Mouse (Mus musculus) limb, embryonic 13.5 days (tissue): ENCODE measurements around the gene Acads. TPM values are rescaled to one million over a fixed set of nuclear protein-coding genes. Genes with fewer than 3 reads are reported as not detected.
"Not testable (repeated sequence)": the region's sequence is repeated elsewhere in the genome, so short reads cannot be mapped to it uniquely, and the experiment has no call there.

Experiments used
- ATAC-seq: fragments of 200-750 bp; cut with Nextera tagmentation; 2 replicates; pipeline ENCODE4 v1.8.0; 2017; ENCODE audit warnings: low read depth, moderate number of reproducible peaks, moderate TSS enrichment; ENCODE audit not compliant: low FRiP score
- H3K27ac ChIP-seq: fragments of 300-500 bp; sonication (generic); 2 replicates; pipeline ENCODE4 v1.5.1; 2015; ENCODE audit warnings: inconsistent platforms, mild to moderate bottlenecking, moderate library complexity
- H3K27me3 ChIP-seq: fragments of 300-500 bp; sonication (generic); 2 replicates; pipeline ENCODE4 v1.6.1; 2015; ENCODE audit warnings: mild to moderate bottlenecking, inconsistent platforms
- H3K36me3 ChIP-seq: fragments of 300-500 bp; sonication (generic); 2 replicates; pipeline ENCODE4 v1.6.1; 2015; ENCODE audit warnings: inconsistent platforms, mild to moderate bottlenecking, moderate library complexity
- H3K4me1 ChIP-seq: fragments of 300-500 bp; sonication (generic); 2 replicates; pipeline ENCODE4 v1.6.1; 2015; ENCODE audit warnings: inconsistent platforms
- H3K4me2 ChIP-seq: fragments of 300-500 bp; sonication (generic); replicated peaks from 2 replicates; pipeline ENCODE4 v1.6.1; 2015; ENCODE audit warnings: inconsistent platforms, mild to moderate bottlenecking, moderate library complexity
- H3K4me3 ChIP-seq: fragments of 300-500 bp; sonication (generic); 2 replicates; pipeline ENCODE4 v1.5.1; 2015; ENCODE audit warnings: moderate library complexity, mild to moderate bottlenecking, inconsistent platforms
- H3K9ac ChIP-seq: fragments of 300-500 bp; sonication (generic); 2 replicates; pipeline ENCODE4 v1.6.1; 2015; ENCODE audit warnings: mild to moderate bottlenecking, inconsistent platforms
- H3K9me3 ChIP-seq: fragments of 300-500 bp; sonication (generic); 2 replicates; pipeline ENCODE4 v1.6.1; 2016; ENCODE audit warnings: inconsistent platforms
- WGBS: fragments of 180-500 bp; shearing (Covaris S2); methylation state at CpG from one replicate; pipeline ENCODE4 v1.1.7; 2015; 5-methylcytosine and 5-hydroxymethylcytosine counted together
- polyA plus RNA-seq: library from polyadenylated mRNA; unstranded; fragments of >200 nt; fragmentation: Nextera tagmentation; extraction: Ambion mirVana; gene quantifications from 2 replicates; pipeline ENCODE4 v1.2.1, GENCODE M21; 2015

Gene Acads
- polyA plus RNA-seq, 1 experiment from 2014 or later = 56.5 TPM

GRCm38 (mm10) chr5:115076144-115076901, 42.8 kb downstream of the Acads start:
- Histone ChIP-seq H3K9ac (no peak overlapping the region), H3K4me2 (no peak overlapping the region), H3K36me3 (peaks cover 22% of the 10 kb centered on the region), H3K27me3 (no peaks in the 10 kb centered on the region), H3K9me3 (no peaks in the 10 kb centered on the region), H3K27ac (no peak overlapping the region), H3K4me1 (peaks cover 20% of the 10 kb centered on the region), H3K4me3 (no peak overlapping the region)
- ATAC-seq = no peak
- WGBS = 60% methylated on average over 5 of the region's 5 CpGs

- 71% methylated on average over 4 of the region's 4 CpGs for WGBS
- Histone ChIP-seq H3K4me1 (peaks cover 23% of the 10 kb centered on the region), H3K4me2 (no peak overlapping the region), H3K27me3 (no peaks in the 10 kb centered on the region), H3K27ac (no peak overlapping the region), H3K4me3 (no peak overlapping the region), H3K9me3 (no peaks in the 10 kb centered on the region), H3K36me3 (peaks cover 20% of the 10 kb centered on the region), H3K9ac (no peak overlapping the region)
- ATAC-seq = no peak
Measured at GRCm38 (mm10) chr5:115074749-115075148, 44.4 kb downstream of the Acads start.

- H3K4me2 ChIP-seq, H3K27ac ChIP-seq, H3K9ac ChIP-seq, H3K9me3 ChIP-seq, H3K4me3 ChIP-seq, H3K27me3 ChIP-seq, ATAC-seq: not testable (repeated sequence)
- peaks cover 20% of the 10 kb centered on the region for H3K36me3 ChIP-seq
- 31% methylated on average over 8 of the region's 8 CpGs for WGBS
- H3K4me1 ChIP-seq = peaks cover 23% of the 10 kb centered on the region
Measured at GRCm38 (mm10) chr5:115073306-115073705, 45.8 kb downstream of the Acads start.

DNA sequence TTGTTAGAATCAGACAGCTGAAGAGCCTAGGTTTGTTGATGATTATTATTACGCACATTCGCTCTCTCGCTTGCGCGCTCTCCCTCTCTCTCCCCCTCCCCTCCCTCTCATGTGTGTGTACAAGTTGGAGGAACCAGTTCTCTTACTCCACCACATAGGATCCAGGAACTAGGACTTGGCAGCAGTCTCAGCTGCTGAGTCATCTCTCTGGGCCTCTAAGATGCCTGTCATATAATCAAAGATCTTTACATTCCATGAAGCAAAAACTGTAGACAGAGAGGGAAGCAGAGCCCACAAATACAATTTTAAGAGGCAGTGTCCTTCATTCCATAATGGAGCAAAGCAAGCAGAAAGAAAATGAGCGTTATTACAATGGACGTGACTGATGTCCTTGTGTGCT, 47.0 kb downstream of the Acads start:
- Histone ChIP-seq H3K9me3 (no peaks in the 10 kb centered on the region), H3K9ac (no peak overlapping the region), H3K27ac (peak overlapping the region; percentile 48; the same call in 1 of the 2 replicates), H3K4me2 (no peak overlapping the region), H3K27me3 (no peaks in the 10 kb centered on the region), H3K36me3 (peaks cover 20% of the 10 kb centered on the region), H3K4me1 (peaks cover 23% of the 10 kb centered on the region), H3K4me3 (no peak overlapping the region)
- ATAC-seq = no peak
- 87% methylated on average over 7 of the region's 7 CpGs for WGBS

DNA sequence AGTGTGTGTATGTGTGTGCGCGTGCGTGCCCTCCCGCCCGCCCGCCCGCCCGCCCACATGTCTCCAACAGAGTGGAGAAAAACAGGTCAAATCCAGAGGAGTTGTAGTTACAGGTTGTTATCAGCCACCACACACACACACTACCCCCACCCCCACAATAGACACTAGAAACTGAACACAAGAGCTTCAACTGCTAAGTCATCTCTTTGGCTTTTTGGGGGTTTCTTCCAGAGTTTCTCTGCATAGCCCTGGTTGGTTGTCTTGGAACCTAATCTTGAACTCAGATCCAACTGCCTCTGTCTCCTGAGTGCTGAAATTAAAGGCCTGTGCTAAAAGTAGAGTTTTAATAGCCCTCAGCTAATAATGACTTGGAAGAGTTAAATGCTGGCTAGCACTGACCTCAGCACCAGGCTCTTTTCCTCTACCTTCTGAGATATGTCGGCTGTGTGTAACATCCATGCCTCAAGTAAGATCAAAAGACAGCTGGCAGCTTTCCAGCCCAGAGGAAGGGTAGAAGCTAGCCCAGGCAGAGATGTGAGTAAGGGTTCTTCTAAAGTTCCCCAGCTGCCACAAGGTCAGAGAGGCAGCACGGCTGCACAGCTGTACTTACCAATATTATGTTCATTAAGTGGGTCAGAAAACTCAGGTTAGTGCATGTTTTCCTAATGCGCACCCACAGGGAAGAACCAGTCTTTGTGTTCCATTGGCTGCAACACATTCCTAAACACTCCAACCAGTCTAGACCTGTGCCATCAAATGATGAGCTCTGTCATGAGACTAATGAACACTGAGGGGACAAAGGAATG, 47.8 kb downstream of the Acads start:
- Histone ChIP-seq H3K4me2 (no peak overlapping the region), H3K4me3 (no peak overlapping the region), H3K27ac (peak overlapping the region; percentile 58; the same call in 1 of the 2 replicates), H3K27me3 (no peaks in the 10 kb centered on the region), H3K36me3 (peaks cover 19% of the 10 kb centered on the region), H3K4me1 (peaks cover 23% of the 10 kb centered on the region), H3K9ac (no peak overlapping the region), H3K9me3 (no peaks in the 10 kb centered on the region)
- 84% methylated on average over 11 of the region's 11 CpGs for WGBS
- no peak for ATAC-seq

- Histone ChIP-seq H3K27me3 (no peaks in the 10 kb centered on the region), H3K4me3 (no peak overlapping the region), H3K4me1 (peaks cover 23% of the 10 kb centered on the region), H3K9me3 (no peaks in the 10 kb centered on the region), H3K27ac (peak overlapping the region; percentile 22; the same call in 1 of the 2 replicates), H3K36me3 (peaks cover 11% of the 10 kb centered on the region), H3K4me2 (no peak overlapping the region), H3K9ac (no peak overlapping the region)
- WGBS = 93% methylated on average over 2 of the region's 2 CpGs
- no peak for ATAC-seq
Measured at GRCm38 (mm10) chr5:115070457-115070856, 48.7 kb downstream of the Acads start.

GRCm38 (mm10) chr5:115069611-115070010, 49.5 kb downstream of the Acads start:
- Histone ChIP-seq H3K4me2 (no peak overlapping the region), H3K4me3 (no peak overlapping the region), H3K36me3 (peaks cover 6% of the 10 kb centered on the region; the same call in 1 of the 2 replicates), H3K27ac (no peak overlapping the region), H3K9ac (no peak overlapping the region), H3K4me1 (peaks cover 23% of the 10 kb centered on the region), H3K27me3 (no peaks in the 10 kb centered on the region), H3K9me3 (no peaks in the 10 kb centered on the region)
- WGBS = 89% methylated on average over 3 of the region's 3 CpGs
- no peak for ATAC-seq

GRCm38 (mm10) chr5:115068671-115069421, 50.3 kb downstream of the Acads start:
- no peak overlapping the region for H3K27ac ChIP-seq

GRCm38 (mm10) chr5:115066245-115066644, 52.9 kb downstream of the Acads start:
- Histone ChIP-seq H3K36me3 (peaks cover 30% of the 10 kb centered on the region), H3K4me1 (peaks cover 2% of the 10 kb centered on the region), H3K27me3 (no peaks in the 10 kb centered on the region), H3K9me3 (no peaks in the 10 kb centered on the region), H3K27ac (no peak overlapping the region), H3K4me2 (no peak overlapping the region), H3K9ac (no peak overlapping the region), H3K4me3 (no peak overlapping the region)
- WGBS = 83% methylated on average over 4 of the region's 4 CpGs
- no peak for ATAC-seq

More at GRCm38 (mm10) chr5:115068671-115069421, 50.3 kb downstream of the Acads start:
- 90% methylated on average over 11 of the region's 11 CpGs for WGBS
- Histone ChIP-seq H3K4me3 (no peak overlapping the region), H3K27me3 (no peaks in the 10 kb centered on the region), H3K9me3 (no peaks in the 10 kb centered on the region), H3K9ac (no peak overlapping the region), H3K36me3 (peaks cover 11% of the 10 kb centered on the region), H3K4me1 (peaks cover 23% of the 10 kb centered on the region), H3K4me2 (no peak overlapping the region)
- no peak for ATAC-seq

DNA sequence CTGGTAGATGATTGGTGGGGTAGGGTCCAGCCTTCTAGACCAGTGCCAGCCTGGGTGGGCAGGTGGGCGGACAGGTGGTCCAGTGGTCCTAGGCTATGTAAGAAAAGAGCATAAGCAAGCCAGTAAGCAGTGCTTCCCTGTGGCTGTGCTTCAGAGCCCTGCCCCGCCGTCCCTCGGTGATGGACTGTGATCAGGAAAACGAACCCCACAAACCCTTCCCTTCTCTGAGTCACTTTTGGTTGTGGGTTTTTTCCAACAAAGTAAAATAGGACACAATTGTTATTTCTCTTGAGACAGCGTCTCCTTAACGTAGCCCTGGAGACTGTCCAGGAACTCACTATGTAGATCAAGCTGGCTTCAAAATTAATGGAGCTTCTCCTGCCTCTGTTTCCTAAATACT, 55.8 kb downstream of the Acads start:
- no peaks in the 10 kb centered on the region for H3K4me1 ChIP-seq
- peaks cover 33% of the 10 kb centered on the region for H3K36me3 ChIP-seq
- H3K9ac ChIP-seq = no peak overlapping the region
- no peaks in the 10 kb centered on the region for H3K27me3 ChIP-seq
- no peak overlapping the region for H3K4me2 ChIP-seq
- H3K27ac ChIP-seq = no peak overlapping the region
- H3K9me3 ChIP-seq = no peaks in the 10 kb centered on the region
- H3K4me3 ChIP-seq = no peak overlapping the region
- 96% methylated on average over 7 of the region's 7 CpGs for WGBS
- no peak for ATAC-seq

DNA sequence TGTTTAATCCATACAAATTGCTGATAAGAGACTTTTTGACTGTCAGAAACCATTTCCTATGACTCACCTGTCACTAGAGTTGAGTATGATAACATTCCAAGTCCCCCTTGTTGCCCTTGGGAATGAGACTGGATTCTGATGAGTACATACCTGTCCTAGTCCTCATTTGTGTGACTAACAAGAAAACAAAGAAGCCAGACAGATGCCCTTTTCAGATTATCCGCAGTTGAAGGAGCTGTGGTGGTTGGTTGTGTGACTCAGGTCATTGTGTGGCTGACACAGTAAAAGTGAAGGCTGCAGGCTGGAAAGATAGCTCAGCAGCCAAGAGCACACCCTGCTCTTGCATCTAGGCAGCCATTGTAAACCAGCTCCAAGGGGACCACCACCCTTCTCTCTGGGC, 56.6 kb downstream of the Acads start:
- no peak for ATAC-seq
- Histone ChIP-seq H3K27ac (no peak overlapping the region), H3K27me3 (no peaks in the 10 kb centered on the region), H3K4me2 (no peak overlapping the region), H3K4me1 (no peaks in the 10 kb centered on the region), H3K4me3 (no peak overlapping the region), H3K9me3 (no peaks in the 10 kb centered on the region), H3K9ac (no peak overlapping the region), H3K36me3 (peaks cover 33% of the 10 kb centered on the region)
- 100% methylated on average over 1 of the region's 1 CpGs for WGBS

GRCm38 (mm10) chr5:115060977-115061376, 58.2 kb downstream of the Acads start:
- Histone ChIP-seq H3K36me3 (peaks cover 33% of the 10 kb centered on the region), H3K9ac (no peak overlapping the region)
- 95% methylated on average over 3 of the region's 3 CpGs for WGBS

More at GRCm38 (mm10) chr5:115060977-115061376, 58.2 kb downstream of the Acads start:
- Histone ChIP-seq H3K4me3 (no peak overlapping the region), H3K27ac (no peak overlapping the region), H3K4me1 (no peaks in the 10 kb centered on the region), H3K4me2 (no peak overlapping the region), H3K9me3 (no peaks in the 10 kb centered on the region), H3K27me3 (no peaks in the 10 kb centered on the region)
- no peak for ATAC-seq
